Mouse (Mus musculus) forebrain, embryonic 11.5 days (tissue): Measurements from ENCODE around the gene Klk5. TPM values are rescaled to one million over a fixed set of nuclear protein-coding genes. Genes with fewer than 3 reads are reported as not detected.

Source experiments
- ATAC-seq: fragments of 200-750 bp; cut with Nextera tagmentation; replicated peaks from 2 replicates; pipeline ENCODE4 v1.8.0; 2017; ENCODE audit warnings: moderate TSS enrichment; ENCODE audit not compliant: low FRiP score
- DNase-seq: peaks from one replicate; pipeline ENCODE4 v3.0.0-alpha.2; 2017; ENCODE audit warnings: low spot score
- H3K27ac ChIP-seq: fragments of 300-500 bp; sonication (generic); 2 replicates; pipeline ENCODE4 v1.5.1; 2014; ENCODE audit warnings: low read depth, low read length
- H3K27me3 ChIP-seq: fragments of 300-500 bp; sonication (generic); 2 replicates; pipeline ENCODE4 v1.6.1; 2014; ENCODE audit warnings: mild to moderate bottlenecking, low read length, mixed read lengths; ENCODE audit not compliant: control insufficient read depth, insufficient read depth
- H3K36me3 ChIP-seq: fragments of 300-500 bp; sonication (generic); 2 replicates; pipeline ENCODE4 v1.6.1; 2014; ENCODE audit warnings: mild to moderate bottlenecking, low read length, moderate library complexity, mixed read lengths; ENCODE audit not compliant: control insufficient read depth, insufficient read depth
- H3K4me1 ChIP-seq: fragments of 300-500 bp; sonication (generic); replicated peaks from 2 replicates; pipeline ENCODE4 v1.6.1; 2014; ENCODE audit warnings: low read length, mixed read lengths; ENCODE audit not compliant: control insufficient read depth, insufficient read depth
- H3K4me2 ChIP-seq: fragments of 300-500 bp; sonication (generic); 2 replicates; pipeline ENCODE4 v1.6.1; 2014; ENCODE audit warnings: low read depth, mild to moderate bottlenecking, low read length, moderate library complexity, mixed read lengths; ENCODE audit not compliant: severe bottlenecking
- H3K4me3 ChIP-seq: fragments of 300-500 bp; sonication (generic); 2 replicates; pipeline ENCODE4 v1.5.1; 2014; ENCODE audit warnings: low read depth, low read length
- H3K9ac ChIP-seq: fragments of 300-500 bp; sonication (generic); 2 replicates; pipeline ENCODE4 v1.6.1; 2014; ENCODE audit warnings: low read length
- H3K9me3 ChIP-seq: fragments of 300-500 bp; sonication (generic); 2 replicates; pipeline ENCODE4 v1.6.1; 2016; ENCODE audit warnings: low read length, mixed read lengths; ENCODE audit not compliant: control insufficient read depth
- WGBS: fragments of 180-500 bp; shearing (Covaris S2); extraction: QIAGEN DNeasy Blood & Tissue Kit; methylation state at CpG from one replicate; pipeline ENCODE4 v1.1.7; 2014; 5-methylcytosine and 5-hydroxymethylcytosine counted together
- polyA plus RNA-seq: library from polyadenylated mRNA; unstranded; fragments of >200 nt; fragmentation: Nextera tagmentation; extraction: Ambion mirVana; gene quantifications from 2 replicates; pipeline ENCODE4 v1.2.1, GENCODE M21; 2014

Gene Klk5
- 0.31 and 0.51 TPM in 2 replicates for polyA plus RNA-seq

DNA sequence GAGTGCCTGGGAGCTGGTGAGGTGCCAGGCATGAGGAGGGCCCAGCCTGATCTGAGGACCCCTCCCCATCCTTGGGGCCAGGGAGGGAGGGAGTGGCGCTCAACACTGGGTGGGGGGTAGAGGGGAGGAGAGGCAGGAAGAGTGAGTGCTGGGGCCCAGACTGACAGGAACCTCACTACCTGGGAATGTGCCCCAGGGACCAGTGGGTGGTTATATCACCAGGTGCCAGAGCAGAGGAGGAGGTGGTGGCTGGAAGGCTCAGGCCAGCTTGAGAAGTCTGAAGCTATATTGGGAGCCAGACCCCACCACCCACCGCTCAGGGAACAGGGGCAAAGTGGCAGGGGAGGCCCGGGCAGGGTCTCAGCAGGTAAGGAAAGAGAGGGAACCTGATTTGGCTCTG lies at the start of gene Klk5:
Klk5 (plus strand) TSS at position 271 of the 400 bp plus-strand sequence.
- ATAC-seq (no peak), DNase-seq (no peak)
- no peak within 1 kb of the TSS for H3K4me3 ChIP-seq
- H3K9ac ChIP-seq: no peak within 1 kb of the TSS
- no peak within 1 kb of the TSS for H3K4me2 ChIP-seq
- WGBS: 65% methylated on average over 3 of the region's 3 CpGs
- H3K27ac ChIP-seq: no peak within 1 kb of the TSS
- H3K9me3 ChIP-seq: no peaks in the 10 kb centered on the region
- no peaks in the 10 kb centered on the region for H3K4me1 ChIP-seq
- no peaks in the 10 kb centered on the region for H3K27me3 ChIP-seq
- no peaks in the 10 kb centered on the region for H3K36me3 ChIP-seq

GRCm38 (mm10) chr7:43796355-43796754 lies 45.4 kb upstream of the Klk5 start:
- Histone ChIP-seq H3K4me1 (no peaks in the 10 kb centered on the region), H3K4me3 (peak overlapping the region; percentile 37; the same call in 1 of the 2 replicates), H3K9ac (no peak overlapping the region), H3K27ac (no peak overlapping the region), H3K4me2 (peak overlapping the region; percentile 79), H3K27me3 (peaks cover 12% of the 10 kb centered on the region), H3K9me3 (no peaks in the 10 kb centered on the region), H3K36me3 (no peaks in the 10 kb centered on the region)
- WGBS: 8% methylated on average over 8 of the region's 8 CpGs
- no peak for DNase-seq
- no peak for ATAC-seq

DNA sequence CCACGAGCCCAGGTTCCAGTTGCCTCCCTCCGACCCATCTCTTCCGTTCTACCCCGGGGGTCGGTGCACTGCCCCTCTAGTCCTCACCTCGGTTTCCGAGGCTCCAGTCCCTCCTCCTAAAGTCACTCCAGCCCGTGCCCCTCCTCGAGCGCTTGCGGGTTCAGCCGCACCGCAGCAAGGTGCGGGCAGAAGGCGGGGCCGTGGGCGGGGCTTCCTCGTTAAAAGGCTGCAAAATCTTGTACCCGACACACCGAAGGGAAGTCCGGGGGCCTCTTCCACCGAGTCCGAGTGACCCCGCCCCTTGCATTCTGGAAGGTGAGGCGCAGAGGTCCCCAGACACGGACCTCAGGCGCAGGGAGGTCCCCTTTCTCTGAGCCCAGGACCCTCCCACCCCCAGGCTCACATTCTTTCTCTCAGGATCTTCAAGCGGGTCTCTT lies 44.4 kb upstream of the Klk5 start, which contains the start of gene Klk8:
Klk8 (plus strand) TSS at position 245 of the 437 bp plus-strand sequence.
- under 1% methylated on average over 28 of the region's 28 CpGs for WGBS
- peak within 1 kb of the TSS; percentile 37 for H3K4me3 ChIP-seq
- no peaks in the 10 kb centered on the region for H3K36me3 ChIP-seq
- no peaks in the 10 kb centered on the region for H3K9me3 ChIP-seq
- peak within 1 kb of the TSS; percentile 79 for H3K4me2 ChIP-seq
- ATAC-seq: peak; percentile 51
- DNase-seq: peak; percentile 65
- no peaks in the 10 kb centered on the region for H3K4me1 ChIP-seq
- H3K9ac ChIP-seq: peak within 1 kb of the TSS; percentile 33
- H3K27ac ChIP-seq: no peak within 1 kb of the TSS
- peaks cover 12% of the 10 kb centered on the region for H3K27me3 ChIP-seq

DNA sequence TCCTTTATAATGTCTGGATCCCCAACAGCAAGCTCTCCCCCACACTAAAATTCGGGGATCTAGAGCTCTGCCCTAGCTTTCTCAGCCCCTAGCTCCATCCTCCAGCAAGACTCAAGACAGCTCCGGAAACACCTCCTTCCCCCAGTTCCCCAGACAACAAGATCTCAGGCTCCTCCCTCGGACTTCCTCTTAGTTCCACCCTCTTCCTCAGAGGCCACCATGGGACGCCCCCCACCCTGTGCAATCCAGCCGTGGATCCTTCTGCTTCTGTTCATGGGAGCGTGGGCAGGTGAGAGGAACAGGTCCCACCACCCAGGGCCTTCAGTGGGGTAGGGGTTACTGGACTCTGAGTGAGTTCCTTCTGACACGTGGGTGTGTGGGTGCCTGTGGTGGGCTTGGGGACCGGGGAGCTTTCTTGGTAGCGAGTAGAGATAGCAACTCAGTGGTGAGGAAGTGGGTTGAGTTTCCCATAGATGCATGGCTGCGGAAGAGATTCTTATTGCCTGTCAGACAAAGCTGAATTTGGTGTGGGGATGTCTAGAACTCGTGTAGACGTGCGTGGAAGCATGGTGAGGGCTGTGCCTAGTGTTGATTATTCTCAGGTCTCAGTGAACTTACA lies 43.8 kb upstream of the Klk5 start:
- H3K36me3 ChIP-seq: no peaks in the 10 kb centered on the region
- ATAC-seq: 0 out of 2 replicates have a peak, but pooled peaks have one; percentile 24
- H3K4me2 ChIP-seq: peak overlapping the region; percentile 79
- no peak overlapping the region for H3K27ac ChIP-seq
- no peak for DNase-seq
- H3K27me3 ChIP-seq: peaks cover 12% of the 10 kb centered on the region
- peak overlapping the region; percentile 37; the same call in 1 of the 2 replicates for H3K4me3 ChIP-seq
- WGBS: 38% methylated on average over 13 of the region's 13 CpGs
- H3K9me3 ChIP-seq: no peaks in the 10 kb centered on the region
- no peaks in the 10 kb centered on the region for H3K4me1 ChIP-seq
- no peak overlapping the region; the same call in 1 of the 2 replicates for H3K9ac ChIP-seq

GRCm38 (mm10) chr7:43799876-43800275 lies 41.9 kb upstream of the Klk5 start:
- no peak overlapping the region for H3K4me2 ChIP-seq
- 82% methylated on average over 7 of the region's 7 CpGs for WGBS
- peaks cover 12% of the 10 kb centered on the region for H3K27me3 ChIP-seq
- no peaks in the 10 kb centered on the region for H3K4me1 ChIP-seq
- no peaks in the 10 kb centered on the region for H3K9me3 ChIP-seq
- H3K36me3 ChIP-seq: no peaks in the 10 kb centered on the region
- no peak overlapping the region for H3K4me3 ChIP-seq
- H3K27ac ChIP-seq: no peak overlapping the region
- DNase-seq (no peak), ATAC-seq (no peak)
- no peak overlapping the region for H3K9ac ChIP-seq

- WGBS: 57% methylated on average over 5 of the region's 5 CpGs
- ATAC-seq (no peak), DNase-seq (no peak)
- Histone ChIP-seq H3K27ac (no peak within 1 kb of the TSS), H3K4me2 (no peak within 1 kb of the TSS), H3K4me3 (no peak within 1 kb of the TSS), H3K9ac (no peak within 1 kb of the TSS), H3K9me3 (no peaks in the 10 kb centered on the region), H3K36me3 (no peaks in the 10 kb centered on the region), H3K27me3 (no peaks in the 10 kb centered on the region), H3K4me1 (no peaks in the 10 kb centered on the region)
Measured at GRCm38 (mm10) chr7:43810994-43811393, 30.8 kb upstream of the Klk5 start, which contains the start of gene Klk7. Gene Klk7, plus strand, starts transcription at chr7:43811294.

GRCm38 (mm10) chr7:43815211-43815610 lies 26.6 kb upstream of the Klk5 start:
- H3K27me3 ChIP-seq: no peaks in the 10 kb centered on the region
- H3K4me3 ChIP-seq: no peak overlapping the region
- H3K9me3 ChIP-seq: no peaks in the 10 kb centered on the region
- H3K36me3 ChIP-seq: no peaks in the 10 kb centered on the region
- DNase-seq (no peak), ATAC-seq (no peak)
- 89% methylated on average over 7 of the region's 7 CpGs for WGBS
- H3K9ac ChIP-seq: no peak overlapping the region
- H3K4me2 ChIP-seq: no peak overlapping the region
- H3K27ac ChIP-seq: no peak overlapping the region
- no peaks in the 10 kb centered on the region for H3K4me1 ChIP-seq

GRCm38 (mm10) chr7:43816746-43817145 lies 25.0 kb upstream of the Klk5 start:
- DNase-seq: no peak
- no peaks in the 10 kb centered on the region for H3K36me3 ChIP-seq
- no peaks in the 10 kb centered on the region for H3K4me1 ChIP-seq
- H3K4me3 ChIP-seq: no peak overlapping the region
- ATAC-seq: no peak
- no peak overlapping the region for H3K4me2 ChIP-seq
- no peak overlapping the region for H3K9ac ChIP-seq
- H3K27ac ChIP-seq: no peak overlapping the region
- H3K9me3 ChIP-seq: no peaks in the 10 kb centered on the region
- H3K27me3 ChIP-seq: no peaks in the 10 kb centered on the region

DNA sequence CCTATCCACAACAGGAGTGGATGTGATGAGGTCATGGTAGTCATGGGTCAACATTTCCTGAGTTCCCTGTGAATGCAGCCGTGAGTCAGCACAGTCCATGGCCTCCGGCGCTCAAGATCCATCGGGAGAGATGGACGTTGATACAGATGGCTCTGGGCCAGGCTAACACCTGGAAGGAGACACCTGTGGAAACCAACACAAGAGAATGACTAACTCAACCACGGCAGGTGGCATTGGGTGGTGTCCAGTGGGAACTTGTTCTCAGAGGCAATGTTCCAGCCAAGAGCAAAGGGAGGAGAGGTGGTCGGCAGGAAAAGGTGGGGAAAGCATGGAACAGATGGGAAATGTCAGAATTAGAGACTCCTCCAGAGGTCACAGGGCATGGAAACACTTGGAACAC lies 20.2 kb upstream of the Klk5 start:
- H3K4me1 ChIP-seq: no peaks in the 10 kb centered on the region
- no peak overlapping the region for H3K4me2 ChIP-seq
- H3K9ac ChIP-seq: no peak overlapping the region
- no peak overlapping the region for H3K27ac ChIP-seq
- no peak for ATAC-seq
- WGBS: 91% methylated on average over 7 of the region's 7 CpGs
- no peak for DNase-seq
- no peaks in the 10 kb centered on the region for H3K27me3 ChIP-seq
- no peaks in the 10 kb centered on the region for H3K36me3 ChIP-seq
- H3K4me3 ChIP-seq: no peak overlapping the region
- no peaks in the 10 kb centered on the region for H3K9me3 ChIP-seq
